Mouse (Mus musculus): ENCODE results near the gene Slc27a3.

The Slc27a3 gene

GRCm38 (mm10) chr3:90389511-90390490, at the start of gene Slc27a3:
TSS of gene Slc27a3 (minus strand) at chr3:90389938.
- peak; percentile 37 to 39 for DNase-seq (ENCODE audit: low spot score in 2 of 2)

GRCm38 (mm10) chr3:90437131-90437530, 47.4 kb upstream of the Slc27a3 start:
- DNase-seq (ENCODE audit: low spot score in 2 of 2), result no peak

- DNase-seq (ENCODE audit: low spot score in 2 of 2), result no peak
These were observed 44.5 kb upstream of the Slc27a3 start for GRCm38 (mm10) chr3:90434073-90434730.

GRCm38 (mm10) chr3:90433381-90434020, 43.8 kb upstream of the Slc27a3 start, which contains the start of gene Ints3:
TSS of gene Ints3 (minus strand) at chr3:90433622.
- peak; percentile 100 for DNase-seq (ENCODE audit: low spot score in 2 of 2)

- peak in 1 of 2 experiments; percentile 46 for DNase-seq (ENCODE audit: low spot score in 2 of 2)
These were observed 43.1 kb upstream of the Slc27a3 start for GRCm38 (mm10) chr3:90432811-90433219.

- no peak for DNase-seq (ENCODE audit: low spot score in 2 of 2)
These were observed 42.6 kb upstream of the Slc27a3 start for GRCm38 (mm10) chr3:90432348-90432747.

GRCm38 (mm10) chr3:90429576-90429975, 39.8 kb upstream of the Slc27a3 start:
- DNase-seq (ENCODE audit: low spot score in 2 of 2), result no peak

- DNase-seq (ENCODE audit: low spot score in 2 of 2), result no peak
These were observed 38.4 kb upstream of the Slc27a3 start for GRCm38 (mm10) chr3:90428186-90428585.

- DNase-seq (ENCODE audit: low spot score in 2 of 2), result no peak
These were observed 37.8 kb upstream of the Slc27a3 start for GRCm38 (mm10) chr3:90427574-90427973.

- no peak for DNase-seq (ENCODE audit: low spot score in 2 of 2)
These were observed 35.8 kb upstream of the Slc27a3 start for GRCm38 (mm10) chr3:90425499-90425898.

- DNase-seq (ENCODE audit: low spot score in 2 of 2), result no peak
These were observed 33.8 kb upstream of the Slc27a3 start for GRCm38 (mm10) chr3:90423549-90423948.

- no peak for DNase-seq (ENCODE audit: low spot score in 2 of 2)
These were observed 31.0 kb upstream of the Slc27a3 start for GRCm38 (mm10) chr3:90420696-90421095.

- no peak for DNase-seq (ENCODE audit: low spot score in 2 of 2)
These were observed 23.3 kb upstream of the Slc27a3 start for GRCm38 (mm10) chr3:90413011-90413396.

GRCm38 (mm10) chr3:90412312-90413010, 22.7 kb upstream of the Slc27a3 start:
- DNase-seq (ENCODE audit: low spot score in 2 of 2), result peak in 1 of 2 experiments; percentile 54

- no peak for DNase-seq (ENCODE audit: low spot score in 2 of 2)
These were observed 19.0 kb upstream of the Slc27a3 start for GRCm38 (mm10) chr3:90408721-90409120.

- DNase-seq (ENCODE audit: low spot score in 2 of 2), result no peak
These were observed 16.7 kb upstream of the Slc27a3 start for GRCm38 (mm10) chr3:90406414-90406813.

- DNase-seq (ENCODE audit: low spot score in 2 of 2), result no peak
These were observed 14.9 kb upstream of the Slc27a3 start for GRCm38 (mm10) chr3:90404609-90405008.

GRCm38 (mm10) chr3:90404121-90404520, 14.4 kb upstream of the Slc27a3 start:
- DNase-seq (ENCODE audit: low spot score in 2 of 2), result no peak

GRCm38 (mm10) chr3:90400993-90401392, 11.3 kb upstream of the Slc27a3 start:
- DNase-seq (ENCODE audit: low spot score in 2 of 2), result no peak

GRCm38 (mm10) chr3:90395629-90396028, 5.9 kb upstream of the Slc27a3 start:
- no peak for DNase-seq (ENCODE audit: low spot score in 2 of 2)

GRCm38 (mm10) chr3:90392661-90393060, 2.9 kb upstream of the Slc27a3 start:
- no peak for DNase-seq (ENCODE audit: low spot score in 2 of 2)

Data from frontal cortex, postnatal 10 days (tissue).